Mouse (Mus musculus) megakaryocyte, embryonic 14.5 days (primary cell): ENCODE results near the gene Cdk6. TPM values are rescaled to one million over a fixed set of nuclear protein-coding genes. Genes with fewer than 3 reads are reported as not detected.
A peak's percentile ranks its signal among the peaks of the same experiment; 100 is the strongest.
"Not testable (repeated sequence)": the region's sequence is repeated elsewhere in the genome, so short reads cannot be mapped to it uniquely, and the experiment has no call there.

Experiments used
- H3K27me3 ChIP-seq: replicated peaks from 2 replicates; pipeline ENCODE3; 2012; ENCODE audit warnings: inconsistent platforms
- H3K36me3 ChIP-seq: replicated peaks from 2 replicates; pipeline ENCODE3; 2012; ENCODE audit warnings: low read length, inconsistent platforms, mixed read lengths
- H3K4me1 ChIP-seq: 2 replicates; pipeline ENCODE4 v1.6.1; 2012; ENCODE audit warnings: inconsistent platforms
- H3K4me3 ChIP-seq: replicated peaks from 2 replicates; pipeline ENCODE3; 2012; ENCODE audit warnings: moderate library complexity, mild to moderate bottlenecking, inconsistent platforms
- H3K9me3 ChIP-seq: 2 replicates; pipeline ENCODE4 v1.6.1; 2012; ENCODE audit warnings: inconsistent platforms
- FLI1 ChIP-seq: IDR thresholded peaks from 2 replicates; pipeline ENCODE4 v1.6.1; 2012; ENCODE audit warnings: low read length, inconsistent platforms, mixed read lengths
- GATA1 ChIP-seq: IDR thresholded peaks from 3 replicates; pipeline ENCODE4 v1.6.1; 2012; ENCODE audit warnings: mixed read lengths, low read length, inconsistent platforms, borderline replicate concordance
- polyA plus RNA-seq: library from polyadenylated mRNA; stranded (reverse); fragments of >175 nt; gene quantifications from 2 replicates; pipeline ENCODE4 v1.2.3, GENCODE M21; 2012; ENCODE audit warnings: low replicate concordance; ENCODE audit not compliant: insufficient read depth

Cdk6 gene
- polyA plus RNA-seq, 1 experiment, result 9.5 TPM

DNA sequence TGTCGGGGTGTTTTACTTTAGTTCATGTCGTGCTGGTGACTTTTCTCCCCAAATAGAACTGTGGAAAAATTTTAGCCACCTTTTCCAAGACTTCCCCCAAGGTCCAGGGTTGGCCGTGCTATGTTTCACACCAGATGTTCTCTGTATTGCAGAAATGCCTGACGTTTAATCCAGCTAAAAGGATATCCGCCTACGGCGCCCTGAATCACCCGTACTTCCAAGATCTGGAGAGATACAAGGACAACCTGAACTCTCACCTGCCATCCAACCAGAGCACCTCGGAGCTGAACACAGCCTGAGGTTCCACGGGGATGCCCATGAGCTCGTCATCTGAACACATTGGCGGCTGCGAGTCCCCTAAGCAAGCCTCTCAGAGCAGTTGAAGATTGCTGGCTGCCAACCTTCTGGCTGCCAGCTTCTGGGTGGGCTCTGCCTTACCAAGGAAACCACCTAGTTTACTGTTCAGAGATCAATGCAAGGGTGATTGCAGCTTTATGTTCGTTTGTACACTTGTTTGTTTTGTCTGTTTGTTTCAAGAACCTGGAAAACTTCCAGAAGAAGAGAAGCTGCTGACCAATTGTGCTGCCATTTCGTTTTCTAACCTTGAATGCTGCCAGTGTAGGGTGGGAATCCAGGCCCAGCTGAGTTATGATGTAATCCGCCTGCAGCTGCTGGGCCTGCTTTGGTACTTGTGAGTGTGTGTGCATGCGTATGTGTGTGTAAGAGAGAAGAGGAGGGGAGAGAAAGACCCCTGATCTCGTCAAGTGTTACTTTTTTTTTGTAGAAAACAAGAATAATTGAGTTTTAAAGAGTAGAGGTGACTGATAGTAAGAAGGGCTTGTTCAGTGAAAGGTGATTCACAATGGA lies 179.4 kb downstream of the Cdk6 start:
- H3K36me3 ChIP-seq, result peaks cover 91% of the 10 kb centered on the region
- peaks cover 21% of the 10 kb centered on the region for H3K4me1 ChIP-seq
- H3K27me3 ChIP-seq, result no peaks in the 10 kb centered on the region
- H3K4me3 ChIP-seq, result no peak overlapping the region
- TF ChIP-seq GATA1 (no peak), FLI1 (no peak)
- no peaks in the 10 kb centered on the region for H3K9me3 ChIP-seq

DNA sequence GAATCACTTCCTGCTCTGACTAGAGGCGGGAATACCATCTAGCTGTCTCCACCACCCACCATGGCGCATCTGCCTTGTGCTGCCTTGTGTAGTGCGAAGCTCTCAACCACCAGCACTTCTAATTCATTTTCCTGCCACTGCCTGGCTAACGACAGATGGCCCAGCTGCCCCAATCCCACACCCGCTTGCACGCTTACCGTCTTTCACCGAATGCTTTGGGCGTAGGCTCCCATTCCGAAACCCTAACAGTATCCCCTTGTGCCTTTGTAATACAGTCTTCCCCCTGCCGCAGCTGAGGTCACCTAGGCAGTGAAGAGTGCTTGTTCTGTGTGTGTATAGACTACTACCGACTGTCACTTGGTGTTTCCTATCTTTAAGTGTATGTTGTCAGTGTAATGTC lies 180.5 kb downstream of the Cdk6 start:
- H3K27me3 ChIP-seq, result no peaks in the 10 kb centered on the region
- H3K9me3 ChIP-seq, result no peaks in the 10 kb centered on the region
- H3K4me1 ChIP-seq, result peaks cover 11% of the 10 kb centered on the region
- H3K4me3 ChIP-seq, result no peak overlapping the region
- H3K36me3 ChIP-seq, result peaks cover 89% of the 10 kb centered on the region
- no peak for TF ChIP-seq FLI1
- TF ChIP-seq GATA1, result no peak

DNA sequence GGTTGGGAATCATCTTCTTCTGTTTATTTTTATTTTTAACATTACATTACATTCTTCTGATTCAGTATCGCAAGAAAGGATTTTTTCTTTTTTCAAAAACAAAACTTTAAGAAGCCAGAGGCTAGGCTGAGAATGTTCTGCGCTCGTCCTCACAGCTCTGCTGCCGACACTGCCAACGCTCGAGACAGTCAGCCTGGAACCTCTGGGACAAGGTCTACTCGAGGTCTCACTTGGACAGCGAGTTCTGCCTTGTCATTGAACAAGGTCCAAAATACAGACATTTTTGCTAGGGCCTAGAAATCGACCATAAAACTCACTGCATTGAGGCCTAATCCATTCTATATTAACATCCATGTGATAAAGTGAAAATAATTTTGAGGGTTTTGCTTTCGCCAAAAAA lies 181.5 kb downstream of the Cdk6 start:
- H3K9me3 ChIP-seq, result no peaks in the 10 kb centered on the region
- TF ChIP-seq GATA1 (no peak), FLI1 (no peak)
- peaks cover 89% of the 10 kb centered on the region for H3K36me3 ChIP-seq
- no peaks in the 10 kb centered on the region for H3K27me3 ChIP-seq
- H3K4me1 ChIP-seq, result peaks cover 11% of the 10 kb centered on the region
- no peak overlapping the region for H3K4me3 ChIP-seq

DNA sequence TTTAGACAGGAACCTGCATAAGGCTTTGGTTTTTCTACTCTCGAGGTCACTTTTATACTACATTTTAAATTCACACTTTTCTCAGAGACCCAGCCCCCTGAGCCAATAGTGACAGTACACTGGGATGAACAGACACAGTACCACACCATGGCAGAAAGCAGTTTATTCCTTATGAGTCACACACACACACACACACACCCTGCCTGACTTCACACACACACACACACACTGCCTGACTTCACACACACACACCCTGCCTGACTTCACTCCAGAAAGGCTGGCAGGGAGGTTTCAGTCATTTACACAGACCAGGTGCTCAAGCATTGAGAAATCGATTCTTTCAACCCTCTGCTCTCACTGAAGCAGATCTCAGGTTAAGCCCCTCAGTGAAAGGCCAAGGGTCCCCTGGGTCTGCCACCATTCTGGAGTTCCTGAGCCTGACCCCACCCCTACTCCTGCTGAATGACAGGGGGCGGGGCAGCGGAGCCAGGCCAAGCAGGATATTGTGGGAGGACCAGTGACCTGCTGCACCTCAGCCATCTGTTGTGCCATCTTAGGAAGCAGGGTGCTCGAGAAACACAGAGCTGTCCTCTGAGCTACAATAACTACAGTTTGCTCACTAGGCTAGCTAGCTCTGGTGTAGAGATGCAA lies 185.9 kb downstream of the Cdk6 start:
- Histone ChIP-seq H3K9me3 (no peaks in the 10 kb centered on the region), H3K4me3 (no peak overlapping the region), H3K36me3 (peaks cover 65% of the 10 kb centered on the region), H3K4me1 (peaks cover 7% of the 10 kb centered on the region), H3K27me3 (no peaks in the 10 kb centered on the region)
- TF ChIP-seq GATA1, result no peak
- no peak for TF ChIP-seq FLI1

DNA sequence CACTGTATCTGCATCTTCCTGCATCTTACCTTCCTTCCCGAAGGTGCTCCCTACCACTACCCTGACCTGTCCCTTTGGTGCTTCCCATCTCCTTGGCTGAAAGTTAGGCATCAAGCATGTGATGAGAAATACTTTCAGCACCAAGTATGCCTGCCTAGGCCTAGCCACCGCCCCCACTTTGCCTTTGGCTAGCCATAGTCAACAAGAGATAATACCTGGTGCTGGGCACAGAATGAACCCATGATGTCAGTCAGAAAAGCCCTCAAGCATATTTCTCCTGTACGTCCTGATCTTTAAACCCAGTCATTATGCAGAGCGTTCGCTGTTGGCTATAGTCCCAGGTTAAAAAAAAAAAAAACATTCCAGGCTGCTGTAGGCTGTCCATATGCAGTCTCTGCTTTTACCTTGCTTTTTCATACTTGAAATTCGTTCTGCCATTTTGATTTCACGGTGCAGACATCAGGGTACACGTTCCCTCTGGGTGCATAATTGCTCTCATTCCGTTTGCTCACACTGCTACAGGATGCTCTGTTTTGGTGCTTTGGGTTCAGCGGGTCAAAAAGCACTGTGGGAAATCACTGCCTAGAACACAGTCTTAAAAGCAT lies 188.4 kb downstream of the Cdk6 start:
- TF ChIP-seq GATA1 (no peak), FLI1 (no peak)
- Histone ChIP-seq H3K36me3 (peaks cover 41% of the 10 kb centered on the region), H3K4me1 (peaks cover 9% of the 10 kb centered on the region), H3K4me3 (no peak overlapping the region), H3K9me3 (no peaks in the 10 kb centered on the region), H3K27me3 (peaks cover 2% of the 10 kb centered on the region)

GRCm38 (mm10) chr5:3532048-3532447 lies 190.8 kb downstream of the Cdk6 start:
- Histone ChIP-seq H3K4me1 (peaks cover 20% of the 10 kb centered on the region), H3K36me3 (peaks cover 25% of the 10 kb centered on the region)
- H3K4me3 ChIP-seq, H3K9me3 ChIP-seq, H3K27me3 ChIP-seq: not testable (repeated sequence)

GRCm38 (mm10) chr5:3536592-3537212 lies 195.4 kb downstream of the Cdk6 start:
- H3K4me1 ChIP-seq, result peaks cover 36% of the 10 kb centered on the region
- peaks cover 14% of the 10 kb centered on the region for H3K27me3 ChIP-seq
- no peaks in the 10 kb centered on the region for H3K36me3 ChIP-seq
- H3K9me3 ChIP-seq, result no peaks in the 10 kb centered on the region
- TF ChIP-seq GATA1 (no peak), FLI1 (no peak)
- H3K4me3 ChIP-seq, result peak overlapping the region; percentile 14

- TF ChIP-seq GATA1, result no peak
- no peak for TF ChIP-seq FLI1
- peaks cover 53% of the 10 kb centered on the region for H3K4me1 ChIP-seq
These were observed 197.5 kb downstream of the Cdk6 start for GRCm38 (mm10) chr5:3538505-3539472.

GRCm38 (mm10) chr5:3541871-3542270 lies 200.6 kb downstream of the Cdk6 start:
- Histone ChIP-seq H3K4me1 (peaks cover 62% of the 10 kb centered on the region), H3K4me3 (peak overlapping the region; percentile 18), H3K36me3 (peaks cover 9% of the 10 kb centered on the region), H3K9me3 (no peaks in the 10 kb centered on the region), H3K27me3 (peaks cover 9% of the 10 kb centered on the region)
- no peak for TF ChIP-seq GATA1
- TF ChIP-seq FLI1, result no peak

More at GRCm38 (mm10) chr5:3538505-3539472, 197.5 kb downstream of the Cdk6 start:
- H3K36me3 ChIP-seq, result no peaks in the 10 kb centered on the region
- H3K9me3 ChIP-seq, result no peaks in the 10 kb centered on the region
- no peak overlapping the region for H3K4me3 ChIP-seq
- peaks cover 14% of the 10 kb centered on the region for H3K27me3 ChIP-seq
